Mouse (Mus musculus) gastrocnemius, adult 8-10 months (tissue): ENCODE results near the gene Cript. TPM values are rescaled to one million over a fixed set of nuclear protein-coding genes. Genes with fewer than 3 reads are reported as not detected.

Experiments used
- DNase-seq, 2 experiments: peaks; one replicate each; pipeline ENCODE4 v3.0.0; 2022; ENCODE audit warnings: low spot score in 2 of 2
- total RNA-seq, 4 experiments: library from RNA; stranded (reverse); gene quantifications; 2 replicates each; pipeline ENCODE4 v1.2.4; 2022

The Cript gene
- 10 to 100 TPM; 47.8 to 60.7 (median 55.5) TPM for total RNA-seq

GRCm38 (mm10) chr17:87025269-87025949 is at the start of gene Cript, which contains the start of gene Pigf:
Cript (plus strand) TSS chr17:87025550.
Pigf (minus strand) TSS chr17:87025406.
- peak; percentile 94 to 95 for DNase-seq

DNA sequence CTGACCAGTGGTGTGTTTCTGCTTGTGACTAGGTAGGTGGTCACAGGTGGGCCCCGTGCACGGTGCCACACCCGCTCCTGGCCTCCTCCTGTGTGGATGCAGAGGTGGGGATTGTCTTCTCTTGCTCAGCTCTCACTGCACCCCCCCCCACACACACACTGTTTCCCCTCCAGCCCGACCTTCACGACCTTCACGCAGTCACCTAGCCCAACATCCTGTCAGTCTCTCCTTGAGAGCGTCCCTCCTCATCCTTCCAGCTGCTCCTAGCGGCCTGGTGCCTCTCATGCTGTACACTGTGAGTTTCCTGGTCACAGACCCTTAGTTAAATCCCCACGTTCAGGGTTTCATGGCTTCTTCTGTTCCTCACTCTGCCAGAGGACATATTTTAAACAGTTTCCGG is 49.0 kb upstream of the Cript start:
- DNase-seq, result no peak

DNA sequence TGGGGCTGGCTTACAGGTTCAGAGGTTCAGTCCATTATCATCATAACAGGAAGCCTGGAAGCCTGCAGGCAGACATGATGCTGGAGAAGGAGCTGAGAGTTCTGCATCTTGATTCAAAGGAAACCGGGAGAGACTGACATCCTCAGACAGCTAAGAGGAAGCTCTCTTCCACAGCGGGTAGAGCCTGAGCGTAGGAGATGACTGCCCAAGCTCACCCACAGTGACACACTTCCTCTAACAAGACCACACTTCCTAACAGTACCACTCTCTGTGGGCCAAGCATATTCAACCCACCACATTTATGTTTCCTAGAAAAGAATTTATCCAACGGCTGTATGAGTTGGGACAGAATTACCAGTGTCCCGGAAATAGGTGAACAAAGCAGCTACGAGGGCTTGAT is 46.9 kb upstream of the Cript start:
- no peak for DNase-seq

- DNase-seq, result no peak
These were observed 44.1 kb upstream of the Cript start for GRCm38 (mm10) chr17:86981205-86981604.

DNA sequence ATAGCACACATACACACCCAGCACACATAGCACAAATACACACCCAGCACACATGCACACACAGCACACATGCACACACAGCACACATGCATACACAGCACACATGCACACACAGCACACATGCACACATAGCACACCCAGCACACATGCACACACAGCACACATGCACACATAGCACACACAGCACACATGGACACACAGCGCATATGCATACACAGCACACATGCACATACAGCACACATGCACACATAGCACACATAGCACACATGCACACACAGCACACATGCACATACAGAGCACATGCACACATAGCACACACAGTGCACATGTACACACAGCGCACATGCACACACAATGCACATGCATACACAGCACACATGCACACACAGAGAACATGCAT is 43.6 kb upstream of the Cript start:
- DNase-seq, result no peak

DNA sequence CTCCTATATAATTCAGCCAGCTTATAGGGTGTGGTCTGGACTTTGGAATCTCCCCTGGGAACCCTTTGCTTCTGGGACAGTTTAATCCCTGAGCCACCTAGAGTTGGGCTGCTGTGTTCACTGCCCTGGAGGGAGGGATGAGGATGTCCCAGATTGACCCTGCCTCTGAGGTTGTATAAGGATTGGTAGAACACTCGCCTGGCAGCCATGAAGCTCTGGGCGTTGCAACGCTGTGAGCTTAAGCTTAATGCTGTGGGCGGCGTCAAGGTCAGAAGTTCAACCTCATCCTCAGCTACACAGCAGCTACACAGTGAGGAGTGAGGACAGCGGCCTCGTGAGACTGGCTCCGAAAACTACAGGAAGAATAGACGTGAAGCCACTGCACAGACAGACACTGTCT is 42.9 kb upstream of the Cript start:
- no peak for DNase-seq

- DNase-seq, result no peak
These were observed 38.8 kb upstream of the Cript start for GRCm38 (mm10) chr17:86986449-86987138.

GRCm38 (mm10) chr17:86988161-86988560 is 37.2 kb upstream of the Cript start:
- no peak for DNase-seq

DNA sequence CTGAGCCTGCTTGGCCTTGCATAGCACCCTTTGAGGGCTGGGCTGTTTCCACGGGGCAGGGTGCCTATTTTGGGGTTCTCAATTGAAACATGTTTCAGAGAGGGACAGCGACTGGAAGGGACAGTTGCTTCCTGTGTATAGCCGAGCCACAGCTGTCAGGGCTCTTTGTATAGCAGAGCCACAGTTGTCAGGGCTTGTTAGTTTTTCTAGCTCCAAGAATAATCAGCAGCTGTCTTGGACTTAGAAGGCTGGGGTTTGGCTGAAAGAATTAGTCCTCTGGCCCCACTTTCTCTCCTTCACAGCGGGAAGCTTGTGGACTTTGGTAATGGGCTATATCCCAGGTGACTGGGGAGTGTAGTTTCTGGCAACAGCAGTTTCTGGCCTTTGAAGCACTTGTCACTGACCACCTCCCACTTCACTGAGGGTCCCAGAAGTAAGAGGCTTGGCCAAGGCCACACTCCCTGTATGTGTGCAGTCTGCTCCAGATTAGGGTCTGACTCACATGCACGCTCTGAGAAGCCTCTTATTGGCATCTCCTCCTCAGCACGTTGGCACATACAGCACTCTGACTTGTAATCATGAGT is 36.7 kb upstream of the Cript start:
- peak in 1 of 2 experiments; percentile 31 for DNase-seq

DNA sequence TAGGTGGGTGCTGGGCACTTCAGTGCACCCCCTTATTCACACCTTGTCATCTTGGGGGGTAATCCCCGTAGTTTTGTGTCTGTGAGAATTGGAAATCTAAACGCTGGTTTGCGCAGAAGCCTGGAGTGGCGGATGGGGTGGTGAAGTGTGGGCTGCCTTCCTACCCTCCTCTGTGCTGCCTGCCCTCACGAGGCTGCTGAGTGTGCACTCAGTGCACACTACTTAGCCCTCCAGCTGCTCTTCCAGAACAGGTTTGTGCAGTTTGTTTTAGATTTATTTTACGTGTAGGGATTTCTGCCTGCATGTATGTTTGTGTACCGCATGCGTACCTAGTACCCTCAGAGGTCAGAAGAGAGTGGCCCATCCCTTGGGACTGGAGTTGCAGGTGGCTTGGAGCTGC is 34.0 kb upstream of the Cript start:
- no peak for DNase-seq

- no peak for DNase-seq
These were observed 28.0 kb upstream of the Cript start for GRCm38 (mm10) chr17:86997323-86997722.

GRCm38 (mm10) chr17:87008950-87009349 is 16.4 kb upstream of the Cript start:
- no peak for DNase-seq

- DNase-seq, result no peak
These were observed 13.9 kb upstream of the Cript start for GRCm38 (mm10) chr17:87011301-87012019.

GRCm38 (mm10) chr17:87019692-87020091 is 5.7 kb upstream of the Cript start:
- no peak for DNase-seq

DNA sequence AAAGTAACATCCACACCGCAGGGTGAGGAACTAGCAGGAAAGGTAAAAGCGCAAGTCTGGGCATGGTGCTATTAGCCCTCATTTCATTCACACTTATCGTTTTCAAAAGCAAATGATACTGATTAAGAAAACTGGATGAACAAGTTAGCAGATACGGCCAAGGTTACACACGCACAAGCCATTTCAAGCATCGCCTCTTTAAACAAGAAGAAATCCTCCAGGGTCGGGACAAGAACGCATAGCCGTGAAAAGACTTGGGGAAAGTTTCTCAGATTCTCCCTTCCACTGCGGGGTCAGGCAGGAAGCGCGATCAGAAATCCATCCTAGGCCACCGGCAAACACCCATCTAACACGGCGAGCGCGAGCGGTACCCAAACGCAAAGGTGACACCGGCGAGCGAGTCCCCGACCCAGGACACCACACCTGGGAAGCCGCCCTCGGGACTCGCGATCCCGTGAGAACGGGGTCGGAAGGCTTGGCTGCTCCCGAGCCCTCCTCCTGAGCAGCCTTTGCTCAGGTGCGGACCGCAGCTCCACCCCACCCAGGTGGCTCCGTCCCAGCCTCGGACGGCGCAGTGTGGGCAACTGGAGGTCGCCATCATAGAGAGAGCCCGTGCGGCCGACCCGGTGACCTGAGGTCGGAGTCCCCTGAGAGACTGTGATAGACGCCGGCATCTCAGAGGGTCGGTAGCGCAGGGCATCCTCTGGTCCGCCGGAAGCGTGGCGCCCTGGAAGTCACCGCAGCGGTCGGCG is 683 bp upstream of the Cript start:
- DNase-seq, result no peak

GRCm38 (mm10) chr17:87036141-87037073 is 11.1 kb downstream of the Cript start:
- DNase-seq, result no peak

DNA sequence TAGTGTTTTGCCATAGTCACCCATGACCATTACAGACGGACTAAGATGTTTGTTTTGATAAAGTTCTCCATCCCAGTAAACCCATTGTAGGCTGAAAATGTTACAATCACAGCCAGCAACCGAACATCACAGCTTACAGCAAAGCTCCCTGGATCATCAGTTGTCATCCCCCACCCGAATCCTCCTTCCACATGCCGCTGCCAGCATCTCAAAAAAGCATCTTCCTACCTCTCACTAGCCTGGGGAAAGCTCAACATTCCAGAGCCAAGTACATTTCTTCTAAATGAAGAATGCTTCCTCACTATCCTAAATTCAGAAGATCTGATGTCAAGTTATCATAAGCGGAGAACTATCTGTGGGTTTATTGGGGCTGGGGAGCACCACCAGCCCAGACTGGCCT is 13.1 kb downstream of the Cript start:
- DNase-seq, result no peak

GRCm38 (mm10) chr17:87041739-87042138 is 16.4 kb downstream of the Cript start:
- DNase-seq, result no peak

GRCm38 (mm10) chr17:87044364-87044763 is 19.0 kb downstream of the Cript start:
- peak; percentile 78 to 87 for DNase-seq

DNA sequence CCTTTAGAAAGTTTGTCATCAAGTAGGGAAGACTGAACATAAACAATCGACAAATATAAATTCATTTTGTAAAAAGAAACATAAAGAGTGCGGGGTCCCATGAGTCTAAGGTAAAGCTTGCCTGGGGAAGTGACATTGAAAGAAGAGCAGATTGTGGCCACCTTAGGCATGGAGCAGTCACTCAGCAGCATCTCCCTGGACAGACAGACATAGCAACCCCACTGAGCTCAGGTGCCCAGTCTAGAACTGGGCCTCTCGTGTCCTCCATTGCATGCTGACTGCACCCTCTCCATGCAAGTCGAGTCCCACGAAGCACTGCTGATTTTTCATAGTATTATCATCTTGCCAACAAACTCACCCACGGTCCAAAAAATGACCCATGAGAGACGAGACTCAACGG is 19.4 kb downstream of the Cript start:
- no peak for DNase-seq
